Mouse (Mus musculus): Measurements from ENCODE around the gene Pik3r5. TPM values are rescaled to one million over a fixed set of nuclear protein-coding genes. Genes with fewer than 3 reads are reported as not detected.

The Pik3r5 gene
- polyA plus RNA-seq, 1 experiment from 2014 or later: 0.27 TPM

- Histone ChIP-seq H3K9me3 (replicated peaks) (no peaks in the 10 kb centered on the region), H3K27ac (no peak overlapping the region), H3K4me2 (no peak overlapping the region), H3K4me1 (0 out of 2 replicates have a peak, but pooled peaks cover 3% of the 10 kb centered on the region), H3K4me3 (no peak overlapping the region), H3K9ac (no peak overlapping the region), H3K27me3 (replicated peaks) (no peaks in the 10 kb centered on the region), H3K36me3 (no peaks in the 10 kb centered on the region)
- ATAC-seq: no peak
- WGBS (ENCODE audit: insufficient replicate concordance): 34% methylated on average over 8 of the region's 8 CpGs
Observed at GRCm38 (mm10) chr11:68544554-68544953, 112.6 kb downstream of the Pik3r5 start.

GRCm38 (mm10) chr11:68545172-68545571 lies 113.3 kb downstream of the Pik3r5 start:
- no peak overlapping the region for H3K4me3 ChIP-seq
- 42% methylated on average over 7 of the region's 7 CpGs for WGBS (ENCODE audit: insufficient replicate concordance)
- H3K27ac ChIP-seq: no peak overlapping the region
- 0 out of 2 replicates have a peak, but pooled peaks cover 3% of the 10 kb centered on the region for H3K4me1 ChIP-seq
- no peak overlapping the region for H3K4me2 ChIP-seq
- no peak for ATAC-seq
- no peak overlapping the region for H3K9ac ChIP-seq
- no peaks in the 10 kb centered on the region for H3K27me3 ChIP-seq (replicated peaks)
- no peaks in the 10 kb centered on the region for H3K9me3 ChIP-seq (replicated peaks)
- no peaks in the 10 kb centered on the region for H3K36me3 ChIP-seq

GRCm38 (mm10) chr11:68545682-68546222 lies 113.8 kb downstream of the Pik3r5 start:
- H3K4me2 ChIP-seq: no peak overlapping the region
- H3K27me3 ChIP-seq (replicated peaks): no peaks in the 10 kb centered on the region
- no peaks in the 10 kb centered on the region for H3K9me3 ChIP-seq (replicated peaks)
- WGBS (ENCODE audit: insufficient replicate concordance): 52% methylated on average over 8 of the region's 8 CpGs
- no peak for ATAC-seq
- no peaks in the 10 kb centered on the region for H3K36me3 ChIP-seq
- H3K9ac ChIP-seq: no peak overlapping the region
- 0 out of 2 replicates have a peak, but pooled peaks cover 3% of the 10 kb centered on the region for H3K4me1 ChIP-seq
- H3K27ac ChIP-seq: no peak overlapping the region
- no peak overlapping the region for H3K4me3 ChIP-seq

Other genes starting within 250 kb of the Pik3r5 start
- 0.53 and 0.57 TPM in 2 replicates for gene Ntn1, start 31.3 kb upstream of the Pik3r5 start, polyA plus RNA-seq (2016; fragmentation: Nextera tagmentation; extraction: Ambion mirVana)
- 1.4 and 1.8 TPM in 2 replicates for gene Pik3r6, start 70.9 kb downstream of the Pik3r5 start, polyA plus RNA-seq (2016; fragmentation: Nextera tagmentation; extraction: Ambion mirVana)
- not detected in 2 replicates for gene Mfsd6l, start 124.1 kb downstream of the Pik3r5 start, polyA plus RNA-seq (2016; fragmentation: Nextera tagmentation; extraction: Ambion mirVana)
- gene Ccdc42, start 154.9 kb downstream of the Pik3r5 start, polyA plus RNA-seq (2016; fragmentation: Nextera tagmentation; extraction: Ambion mirVana): 0.15 TPM in 1 of 2 replicates, not detected in the other

Data from liver, embryonic 12.5 days (tissue).